Mouse (Mus musculus) heart, embryonic 11.5 days (tissue): ENCODE results near the gene Tmem69. TPM values are rescaled to one million over a fixed set of nuclear protein-coding genes. Genes with fewer than 3 reads are reported as not detected.

ENCODE experiments used
- ATAC-seq: fragments of 200-750 bp; cut with Nextera tagmentation; replicated peaks from 2 replicates; pipeline ENCODE4 v1.8.0; 2017; ENCODE audit warnings: moderate library complexity; ENCODE audit not compliant: insufficient number of reproducible peaks, low FRiP score, low TSS enrichment
- H3K27ac ChIP-seq: fragments of 300-500 bp; sonication (generic); 2 replicates; pipeline ENCODE4 v1.5.1; 2014; ENCODE audit warnings: mild to moderate bottlenecking, low read depth, low read length
- H3K27me3 ChIP-seq: fragments of 300-500 bp; sonication (generic); 2 replicates; pipeline ENCODE4 v1.6.1; 2014; ENCODE audit warnings: mild to moderate bottlenecking, low read length, mixed read lengths; ENCODE audit not compliant: control insufficient read depth, insufficient read depth
- H3K36me3 ChIP-seq: fragments of 300-500 bp; sonication (generic); 2 replicates; pipeline ENCODE4 v1.6.1; 2014; ENCODE audit warnings: mild to moderate bottlenecking, low read length, moderate library complexity, mixed read lengths; ENCODE audit not compliant: control insufficient read depth, insufficient read depth
- H3K4me1 ChIP-seq: fragments of 300-500 bp; sonication (generic); 2 replicates; pipeline ENCODE4 v1.6.1; 2014; ENCODE audit warnings: low read length; ENCODE audit not compliant: control insufficient read depth, insufficient read depth
- H3K4me2 ChIP-seq: fragments of 300-500 bp; sonication (generic); 2 replicates; pipeline ENCODE4 v1.6.1; 2014; ENCODE audit warnings: mild to moderate bottlenecking, moderate library complexity
- H3K4me3 ChIP-seq: fragments of 300-500 bp; sonication (generic); 2 replicates; pipeline ENCODE4 v1.5.1; 2014; ENCODE audit warnings: low read depth, low read length
- H3K9ac ChIP-seq: fragments of 300-500 bp; sonication (generic); 2 replicates; pipeline ENCODE4 v1.6.1; 2014; ENCODE audit warnings: mild to moderate bottlenecking, low read depth, low read length, moderate library complexity
- H3K9me3 ChIP-seq: fragments of 300-500 bp; sonication (generic); replicated peaks from 2 replicates; pipeline ENCODE4 v1.6.1; 2016; ENCODE audit warnings: low read length; ENCODE audit not compliant: control insufficient read depth
- WGBS: fragments of 180-500 bp; shearing (Covaris S2); extraction: QIAGEN DNeasy Blood & Tissue Kit; methylation state at CpG from one replicate; pipeline ENCODE4 v1.1.7; 2014; ENCODE audit not compliant: insufficient replicate concordance; 5-methylcytosine and 5-hydroxymethylcytosine counted together
- polyA plus RNA-seq: library from polyadenylated mRNA; unstranded; fragments of >200 nt; fragmentation: Nextera tagmentation; extraction: Ambion mirVana; gene quantifications from 2 replicates; pipeline ENCODE4 v1.2.1, GENCODE M21; 2014

Gene Tmem69
- polyA plus RNA-seq, 1 experiment from 2014 or later: 26.4 TPM

- H3K9ac ChIP-seq: no peak overlapping the region
- 83% methylated on average over 3 of the region's 3 CpGs for WGBS
Measured at GRCm38 (mm10) chr4:116553035-116553434, 2.7 kb downstream of the Tmem69 start.

DNA sequence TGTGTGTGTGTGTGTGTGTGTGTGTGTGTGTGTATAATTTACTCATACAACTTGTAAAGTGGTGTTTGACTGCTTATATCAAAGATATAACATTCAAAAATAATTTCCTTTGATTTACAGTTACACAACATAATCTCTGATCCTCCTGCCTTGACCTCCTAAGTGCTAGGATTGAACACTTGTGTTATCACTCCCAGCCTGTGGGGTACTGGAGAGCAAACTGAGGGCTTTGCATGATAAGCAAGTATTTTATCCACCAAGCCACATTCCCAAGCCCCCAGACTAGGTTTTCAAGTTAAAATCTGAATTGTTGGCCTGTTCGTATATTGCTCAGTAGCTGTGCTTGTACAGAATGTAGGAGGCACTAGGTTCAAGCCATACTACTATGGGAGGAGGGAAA is 5.3 kb downstream of the Tmem69 start:
- Histone ChIP-seq H3K9me3 (no peaks in the 10 kb centered on the region), H3K4me3 (no peak overlapping the region), H3K4me2 (no peak overlapping the region), H3K27ac (no peak overlapping the region), H3K27me3 (no peaks in the 10 kb centered on the region), H3K4me1 (no peaks in the 10 kb centered on the region; the same call in 1 of the 2 replicates), H3K9ac (no peak overlapping the region), H3K36me3 (0 out of 2 replicates have a peak, but pooled peaks cover 2% of the 10 kb centered on the region)
- no peak for ATAC-seq
- WGBS: 44% methylated on average over 1 of the region's 1 CpGs

More at GRCm38 (mm10) chr4:116553035-116553434, 2.7 kb downstream of the Tmem69 start:
- no peak for ATAC-seq
- Histone ChIP-seq H3K9me3 (no peaks in the 10 kb centered on the region), H3K36me3 (0 out of 2 replicates have a peak, but pooled peaks cover 2% of the 10 kb centered on the region), H3K27me3 (no peaks in the 10 kb centered on the region), H3K4me2 (no peak overlapping the region), H3K4me1 (no peaks in the 10 kb centered on the region; the same call in 1 of the 2 replicates), H3K4me3 (no peak overlapping the region), H3K27ac (no peak overlapping the region)

- no peak overlapping the region for H3K4me3 ChIP-seq
- no peak overlapping the region for H3K27ac ChIP-seq
- no peaks in the 10 kb centered on the region for H3K9me3 ChIP-seq
- 90% methylated on average over 3 of the region's 3 CpGs for WGBS
- no peak overlapping the region for H3K9ac ChIP-seq
- H3K27me3 ChIP-seq: no peaks in the 10 kb centered on the region
- no peak for ATAC-seq
- H3K36me3 ChIP-seq: no peaks in the 10 kb centered on the region
- no peak overlapping the region for H3K4me2 ChIP-seq
- no peaks in the 10 kb centered on the region for H3K4me1 ChIP-seq
Measured at GRCm38 (mm10) chr4:116537737-116538136, 18.0 kb downstream of the Tmem69 start.

DNA sequence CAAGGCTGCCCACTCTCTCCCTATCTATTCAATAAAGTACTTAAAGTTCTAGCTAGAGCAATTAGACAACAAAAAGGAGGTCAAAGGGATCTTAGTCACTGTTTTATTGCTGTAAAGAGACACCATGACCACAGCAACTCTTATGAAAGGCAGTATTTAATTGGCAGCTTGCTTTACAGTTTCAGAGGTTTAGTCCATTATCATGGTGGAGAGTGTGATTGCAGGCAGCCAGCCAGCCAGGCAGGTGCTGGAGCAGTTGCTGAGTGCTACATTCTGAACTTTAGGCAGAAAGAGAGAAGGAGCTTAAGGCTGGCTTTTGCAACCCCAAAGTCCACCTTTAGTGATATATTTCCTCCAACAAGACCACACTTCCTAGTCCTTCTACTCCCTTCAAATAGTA is 19.4 kb downstream of the Tmem69 start:
- Histone ChIP-seq H3K9me3 (no peaks in the 10 kb centered on the region), H3K27me3 (no peaks in the 10 kb centered on the region), H3K4me2 (no peak overlapping the region), H3K4me3 (no peak overlapping the region), H3K27ac (no peak overlapping the region), H3K9ac (no peak overlapping the region), H3K36me3 (no peaks in the 10 kb centered on the region), H3K4me1 (no peaks in the 10 kb centered on the region)
- no peak for ATAC-seq

GRCm38 (mm10) chr4:116531109-116531508 is 24.6 kb downstream of the Tmem69 start:
- WGBS: 57% methylated on average over 2 of the region's 2 CpGs

GRCm38 (mm10) chr4:116507425-116508218 is 48.1 kb downstream of the Tmem69 start, which contains the start of gene Ipp:
Ipp (plus strand) TSS chr4:116507549.
- under 1% methylated on average over 54 of the region's 55 CpGs for WGBS
- H3K4me3 ChIP-seq: peak within 1 kb of the TSS; percentile 63
- H3K4me2 ChIP-seq: peak within 1 kb of the TSS; percentile 76
- H3K9me3 ChIP-seq: no peaks in the 10 kb centered on the region
- peak within 1 kb of the TSS; percentile 93 for H3K27ac ChIP-seq
- no peaks in the 10 kb centered on the region; the same call in 1 of the 2 replicates for H3K36me3 ChIP-seq
- peak within 1 kb of the TSS; percentile 85 for H3K9ac ChIP-seq
- H3K4me1 ChIP-seq: peaks cover 7% of the 10 kb centered on the region; the same call in 1 of the 2 replicates
- no peaks in the 10 kb centered on the region for H3K27me3 ChIP-seq
- ATAC-seq: peak; percentile 96

More at GRCm38 (mm10) chr4:116531109-116531508, 24.6 kb downstream of the Tmem69 start:
- no peak for ATAC-seq
- Histone ChIP-seq H3K4me3 (no peak overlapping the region), H3K27ac (no peak overlapping the region), H3K27me3 (no peaks in the 10 kb centered on the region), H3K4me2 (no peak overlapping the region), H3K4me1 (no peaks in the 10 kb centered on the region), H3K9ac (no peak overlapping the region), H3K36me3 (peaks cover 2% of the 10 kb centered on the region; the same call in 1 of the 2 replicates), H3K9me3 (no peaks in the 10 kb centered on the region)

GRCm38 (mm10) chr4:116506886-116507424 is 48.8 kb downstream of the Tmem69 start:
- no peaks in the 10 kb centered on the region; the same call in 1 of the 2 replicates for H3K36me3 ChIP-seq
- peak overlapping the region; percentile 85 for H3K9ac ChIP-seq
- 22% methylated on average over 11 of the region's 11 CpGs for WGBS
- peaks cover 7% of the 10 kb centered on the region; the same call in 1 of the 2 replicates for H3K4me1 ChIP-seq
- H3K27ac ChIP-seq: peak overlapping the region; percentile 93
- 0 out of 2 replicates have a peak, but pooled peaks have one; percentile 8 for ATAC-seq
- H3K4me3 ChIP-seq: peak overlapping the region; percentile 63
- peak overlapping the region; percentile 76 for H3K4me2 ChIP-seq
- H3K27me3 ChIP-seq: no peaks in the 10 kb centered on the region
- H3K9me3 ChIP-seq: no peaks in the 10 kb centered on the region
